Mouse (Mus musculus): ENCODE results near the gene Dusp7. TPM values are rescaled to one million over a fixed set of nuclear protein-coding genes. Genes with fewer than 3 reads are reported as not detected.

Dusp7 gene
- total and polyA plus RNA-seq, 2 experiments: 1.8 to 10.1 TPM

- Histone ChIP-seq H3K36me3 (ENCODE audit: control insufficient read depth, insufficient read depth, low read length) (no peaks in the 10 kb centered on the region), H3K4me1 (ENCODE audit: control insufficient read depth, insufficient read depth, low read length) (0 out of 2 replicates have a peak, but pooled peaks cover 2% of the 10 kb centered on the region), H3K9ac (ENCODE audit: low read depth, low read length) (no peak overlapping the region), H3K27ac (replicated peaks; ENCODE audit: insufficient read depth, low read depth, low read length) (no peak overlapping the region), H3K4me3 (ENCODE audit: insufficient read depth, low read depth, low read length) (no peak overlapping the region), H3K27me3 (ENCODE audit: control insufficient read depth, insufficient read depth, low read length) (no peaks in the 10 kb centered on the region), H3K79me2 (ENCODE audit: control insufficient read depth, insufficient read depth, low read length) (no peaks in the 10 kb centered on the region)
- TF ChIP-seq POLR2A (IDR thresholded peaks at IDR 0.05; ENCODE audit: extremely low read depth, insufficient read depth, low read length) (no peak), CTCF (IDR thresholded peaks at IDR 0.05; ENCODE audit: low read depth, low read length) (no peak)
- DNase-seq (ENCODE audit: extremely low read depth, low read depth, low spot score): no peak
Observed at GRCm38 (mm10) chr9:106355975-106356286, 12.5 kb upstream of the Dusp7 start.

DNA sequence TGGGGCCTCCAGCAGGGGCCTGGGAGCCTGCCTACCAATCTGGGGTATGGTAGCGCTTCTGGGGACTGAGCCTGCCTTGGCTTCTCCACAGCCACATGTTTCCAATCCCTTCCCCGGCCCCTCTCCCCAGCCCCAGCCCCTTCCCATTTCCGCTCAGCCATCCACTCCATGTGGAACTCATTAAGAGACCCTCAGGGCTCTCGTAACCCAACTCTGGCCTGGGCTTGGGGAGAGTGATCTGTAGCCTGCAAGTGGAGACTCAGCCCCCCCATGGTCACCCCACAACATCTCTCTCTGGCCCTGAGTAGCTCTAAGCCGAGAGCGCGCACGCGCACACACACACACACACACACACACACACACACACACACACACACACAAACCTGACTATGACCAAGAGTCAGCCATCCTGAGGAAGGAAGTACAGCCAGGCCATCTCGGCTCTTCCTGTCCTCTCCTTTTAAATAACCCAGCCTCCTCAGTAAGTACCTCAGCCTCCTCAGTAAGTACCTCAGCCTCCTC lies 12.0 kb upstream of the Dusp7 start:
- DNase-seq (ENCODE audit: extremely low read depth, low read depth, low spot score): peak; percentile 13

DNA sequence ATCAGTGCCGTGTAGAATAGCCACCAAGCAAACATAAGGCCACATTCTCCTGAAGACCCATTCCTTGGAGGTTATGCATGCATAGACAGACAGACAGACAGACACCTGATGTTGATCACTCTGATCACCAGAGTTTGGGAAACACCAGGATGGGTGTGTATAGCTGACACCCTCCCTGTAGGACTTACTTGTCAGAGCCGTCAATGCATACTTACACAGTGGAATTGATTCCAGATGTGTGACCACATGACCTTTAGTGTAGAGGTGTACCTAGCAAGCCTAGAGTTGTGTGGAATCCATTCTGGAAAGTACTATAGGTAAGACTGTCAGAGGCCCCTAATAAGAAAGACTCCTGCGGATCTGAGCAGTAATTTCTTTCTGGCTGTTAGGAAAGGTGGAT lies 11.3 kb upstream of the Dusp7 start:
- H3K36me3 ChIP-seq (ENCODE audit: control insufficient read depth, insufficient read depth, low read length): no peaks in the 10 kb centered on the region
- no peak for TF ChIP-seq POLR2A (IDR thresholded peaks at IDR 0.05; ENCODE audit: extremely low read depth, insufficient read depth, low read length)
- no peak for TF ChIP-seq CTCF (IDR thresholded peaks at IDR 0.05; ENCODE audit: low read depth, low read length)
- no peaks in the 10 kb centered on the region for H3K79me2 ChIP-seq (ENCODE audit: control insufficient read depth, insufficient read depth, low read length)
- H3K27me3 ChIP-seq (ENCODE audit: control insufficient read depth, insufficient read depth, low read length): no peaks in the 10 kb centered on the region
- H3K27ac ChIP-seq (replicated peaks; ENCODE audit: insufficient read depth, low read depth, low read length): no peak overlapping the region
- 0 out of 2 replicates have a peak, but pooled peaks cover 2% of the 10 kb centered on the region for H3K4me1 ChIP-seq (ENCODE audit: control insufficient read depth, insufficient read depth, low read length)
- H3K9ac ChIP-seq (ENCODE audit: low read depth, low read length): no peak overlapping the region
- no peak overlapping the region for H3K4me3 ChIP-seq (ENCODE audit: insufficient read depth, low read depth, low read length)
- WGBS: 86% methylated on average over 3 of the region's 3 CpGs
- no peak for DNase-seq (ENCODE audit: extremely low read depth, low read depth, low spot score)

More for the DNA sequence above, 12.0 kb upstream of the Dusp7 start:
- no peak overlapping the region for H3K27ac ChIP-seq (replicated peaks; ENCODE audit: insufficient read depth, low read depth, low read length)
- no peaks in the 10 kb centered on the region for H3K27me3 ChIP-seq (ENCODE audit: control insufficient read depth, insufficient read depth, low read length)
- TF ChIP-seq CTCF (IDR thresholded peaks at IDR 0.05; ENCODE audit: low read depth, low read length) (no peak), POLR2A (IDR thresholded peaks at IDR 0.05; ENCODE audit: extremely low read depth, insufficient read depth, low read length) (no peak)
- H3K36me3 ChIP-seq (ENCODE audit: control insufficient read depth, insufficient read depth, low read length): no peaks in the 10 kb centered on the region
- 0 out of 2 replicates have a peak, but pooled peaks cover 2% of the 10 kb centered on the region for H3K4me1 ChIP-seq (ENCODE audit: control insufficient read depth, insufficient read depth, low read length)
- H3K4me3 ChIP-seq (ENCODE audit: insufficient read depth, low read depth, low read length): no peak overlapping the region
- no peak overlapping the region for H3K9ac ChIP-seq (ENCODE audit: low read depth, low read length)
- no peaks in the 10 kb centered on the region for H3K79me2 ChIP-seq (ENCODE audit: control insufficient read depth, insufficient read depth, low read length)
- 83% methylated on average over 10 of the region's 10 CpGs for WGBS

DNA sequence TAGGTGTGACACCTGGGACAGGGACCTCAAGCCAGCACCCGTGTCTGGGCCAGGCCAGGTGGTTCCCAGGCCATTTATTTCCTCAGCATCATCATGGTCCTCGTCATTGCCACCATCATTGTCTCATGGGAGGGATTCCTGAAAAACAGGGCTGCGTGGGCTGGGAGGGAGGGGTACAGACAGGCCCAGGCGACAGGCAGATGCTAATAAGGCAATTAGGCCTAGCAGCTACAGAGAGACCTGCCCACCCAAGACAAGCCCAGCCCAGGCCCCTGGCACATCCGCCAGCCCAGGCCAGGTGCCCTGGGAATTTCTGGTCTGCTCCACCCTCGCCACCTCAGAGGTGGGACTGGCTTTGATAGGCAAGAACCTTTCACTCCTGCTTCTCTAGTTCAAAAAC lies 9.1 kb upstream of the Dusp7 start:
- H3K4me1 ChIP-seq (ENCODE audit: control insufficient read depth, insufficient read depth, low read length): no peaks in the 10 kb centered on the region
- H3K27ac ChIP-seq (replicated peaks; ENCODE audit: insufficient read depth, low read depth, low read length): no peak overlapping the region
- DNase-seq (ENCODE audit: extremely low read depth, low read depth, low spot score): no peak
- H3K27me3 ChIP-seq (ENCODE audit: control insufficient read depth, insufficient read depth, low read length): no peaks in the 10 kb centered on the region
- no peak overlapping the region for H3K9ac ChIP-seq (ENCODE audit: low read depth, low read length)
- H3K36me3 ChIP-seq (ENCODE audit: control insufficient read depth, insufficient read depth, low read length): no peaks in the 10 kb centered on the region
- TF ChIP-seq POLR2A (IDR thresholded peaks at IDR 0.05; ENCODE audit: extremely low read depth, insufficient read depth, low read length) (no peak), CTCF (IDR thresholded peaks at IDR 0.05; ENCODE audit: low read depth, low read length) (no peak)
- 94% methylated on average over 6 of the region's 6 CpGs for WGBS
- no peak overlapping the region for H3K4me3 ChIP-seq (ENCODE audit: insufficient read depth, low read depth, low read length)
- no peaks in the 10 kb centered on the region for H3K79me2 ChIP-seq (ENCODE audit: control insufficient read depth, insufficient read depth, low read length)

- H3K36me3 ChIP-seq (ENCODE audit: control insufficient read depth, insufficient read depth, low read length): no peaks in the 10 kb centered on the region
- no peaks in the 10 kb centered on the region for H3K79me2 ChIP-seq (ENCODE audit: control insufficient read depth, insufficient read depth, low read length)
- WGBS: 83% methylated on average over 6 of the region's 6 CpGs
- H3K4me3 ChIP-seq (ENCODE audit: insufficient read depth, low read depth, low read length): no peak overlapping the region
- H3K27ac ChIP-seq (replicated peaks; ENCODE audit: insufficient read depth, low read depth, low read length): no peak overlapping the region
- no peak overlapping the region for H3K9ac ChIP-seq (ENCODE audit: low read depth, low read length)
- DNase-seq (ENCODE audit: extremely low read depth, low read depth, low spot score): no peak
- H3K4me1 ChIP-seq (ENCODE audit: control insufficient read depth, insufficient read depth, low read length): no peaks in the 10 kb centered on the region
- no peaks in the 10 kb centered on the region for H3K27me3 ChIP-seq (ENCODE audit: control insufficient read depth, insufficient read depth, low read length)
- TF ChIP-seq POLR2A (IDR thresholded peaks at IDR 0.05; ENCODE audit: extremely low read depth, insufficient read depth, low read length): no peak
- no peak for TF ChIP-seq CTCF (IDR thresholded peaks at IDR 0.05; ENCODE audit: low read depth, low read length)
Observed at GRCm38 (mm10) chr9:106361140-106361539, 7.3 kb upstream of the Dusp7 start.

- WGBS: 77% methylated on average over 7 of the region's 7 CpGs
- Histone ChIP-seq H3K27me3 (ENCODE audit: control insufficient read depth, insufficient read depth, low read length) (no peaks in the 10 kb centered on the region), H3K79me2 (ENCODE audit: control insufficient read depth, insufficient read depth, low read length) (peaks cover 5% of the 10 kb centered on the region; the same call in 1 of the 2 replicates), H3K4me3 (ENCODE audit: insufficient read depth, low read depth, low read length) (no peak overlapping the region), H3K4me1 (ENCODE audit: control insufficient read depth, insufficient read depth, low read length) (peaks cover 4% of the 10 kb centered on the region), H3K27ac (replicated peaks; ENCODE audit: insufficient read depth, low read depth, low read length) (no peak overlapping the region), H3K36me3 (ENCODE audit: control insufficient read depth, insufficient read depth, low read length) (no peaks in the 10 kb centered on the region), H3K9ac (ENCODE audit: low read depth, low read length) (no peak overlapping the region)
- TF ChIP-seq CTCF (IDR thresholded peaks at IDR 0.05; ENCODE audit: low read depth, low read length) (no peak), POLR2A (IDR thresholded peaks at IDR 0.05; ENCODE audit: extremely low read depth, insufficient read depth, low read length) (no peak)
- DNase-seq (ENCODE audit: extremely low read depth, low read depth, low spot score): peak; percentile 2
Observed at GRCm38 (mm10) chr9:106365333-106365732, 3.1 kb upstream of the Dusp7 start.

Measured in liver, adult 2 months (tissue).